Mouse (Mus musculus): ENCODE measurements around the gene Rgs10. TPM values are rescaled to one million over a fixed set of nuclear protein-coding genes. Genes with fewer than 3 reads are reported as not detected.

Gene Rgs10
- 3.4 and 9.0 TPM in 2 replicates for polyA plus RNA-seq (2012; rRNA removed)

DNA sequence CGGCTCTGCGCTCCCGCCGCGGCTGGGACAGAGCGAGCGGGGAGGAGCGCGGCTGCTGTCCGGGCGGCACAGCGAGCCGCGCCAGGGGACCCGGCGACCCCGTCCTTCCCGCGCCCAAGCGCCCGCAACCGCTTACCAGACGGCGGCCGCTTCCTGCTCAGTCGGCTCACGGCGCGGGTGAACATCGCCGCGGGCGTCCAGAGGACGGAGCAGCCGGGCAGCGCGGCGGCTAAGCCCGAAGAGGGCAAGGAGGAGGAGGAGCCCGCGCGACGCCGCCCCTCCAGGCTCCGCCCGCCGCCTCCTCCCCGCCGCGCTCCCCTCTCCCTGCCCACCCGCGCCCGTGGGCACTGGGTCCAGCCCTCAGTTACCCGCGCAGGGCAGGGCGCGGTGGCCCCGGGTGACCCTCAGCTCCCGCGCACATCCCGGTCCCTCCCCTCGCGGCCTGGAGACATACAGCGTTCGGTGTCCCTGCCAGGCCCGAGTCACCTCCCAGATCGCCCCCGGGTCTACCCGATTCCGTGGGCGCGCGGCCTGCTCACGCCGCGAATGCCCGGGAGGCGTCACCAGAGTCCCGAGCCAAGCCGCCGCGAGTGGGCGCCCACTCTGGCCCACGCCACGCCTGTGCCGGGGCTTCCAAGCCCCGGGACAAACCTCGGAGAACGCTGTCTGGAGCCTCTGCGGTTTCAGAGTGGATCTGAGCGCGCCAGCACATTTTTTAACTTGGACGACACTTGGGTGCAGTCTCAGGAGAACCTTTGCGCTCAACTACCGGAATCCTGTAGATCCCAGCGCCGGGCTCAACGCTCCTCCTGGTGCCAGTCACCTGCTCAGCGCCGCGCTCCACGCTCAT lies at the start of gene Rgs10:
TSS of gene Rgs10 (minus strand) at position 829 of the 850 bp plus-strand sequence.
- no peaks in the 10 kb centered on the region for H3K36me3 ChIP-seq (ENCODE audit: control insufficient read depth, insufficient read depth, low read length)
- H3K4me3 ChIP-seq (ENCODE audit: low read depth, low read length): peak within 1 kb of the TSS; percentile 79
- under 1% methylated on average over 98 of the region's 102 CpGs for WGBS
- no peaks in the 10 kb centered on the region for H3K4me1 ChIP-seq (ENCODE audit: control insufficient read depth, insufficient read depth, insufficient read length, low read length)
- H3K27ac ChIP-seq (ENCODE audit: insufficient read depth, low read depth, low read length): no peak within 1 kb of the TSS
- peaks cover 28% of the 10 kb centered on the region for H3K27me3 ChIP-seq (ENCODE audit: control insufficient read depth, insufficient read depth, low read length)
- TF ChIP-seq POLR2A (IDR thresholded peaks at IDR 0.05; ENCODE audit: low read depth, low read length) (no peak; the same call in 1 of the 2 replicates), CTCF (IDR thresholded peaks at IDR 0.05; ENCODE audit: extremely low read depth, insufficient read length, insufficient replicate concordance, low read depth, low read length) (no peak)

DNA sequence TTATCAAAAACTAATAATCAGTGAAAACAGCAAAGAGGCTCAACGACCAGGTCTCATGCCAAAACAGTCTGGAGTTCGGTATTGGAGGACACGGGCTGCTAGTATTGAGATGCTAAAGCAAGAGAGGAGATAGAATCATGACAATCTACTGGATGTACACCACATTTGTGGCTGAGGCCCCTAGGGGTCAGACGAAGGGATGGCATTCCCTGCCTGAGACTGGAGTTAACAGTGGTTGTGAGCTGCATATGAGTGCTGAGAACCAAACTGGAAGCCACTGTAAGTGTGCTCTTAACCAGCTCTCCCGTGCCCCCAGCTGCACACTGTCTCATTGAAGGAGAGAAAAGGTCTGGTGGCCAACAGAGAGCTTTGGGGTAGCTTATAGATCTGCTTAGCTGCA lies 43.8 kb upstream of the Rgs10 start:
- Histone ChIP-seq H3K27me3 (ENCODE audit: control insufficient read depth, insufficient read depth, low read length) (no peaks in the 10 kb centered on the region), H3K4me1 (ENCODE audit: control insufficient read depth, insufficient read depth, insufficient read length, low read length) (peaks cover 3% of the 10 kb centered on the region; the same call in 1 of the 2 replicates), H3K4me3 (ENCODE audit: low read depth, low read length) (no peak overlapping the region), H3K36me3 (ENCODE audit: control insufficient read depth, insufficient read depth, low read length) (no peaks in the 10 kb centered on the region), H3K27ac (ENCODE audit: insufficient read depth, low read depth, low read length) (no peak overlapping the region)
- TF ChIP-seq CTCF (IDR thresholded peaks at IDR 0.05; ENCODE audit: extremely low read depth, insufficient read length, insufficient replicate concordance, low read depth, low read length) (no peak), POLR2A (IDR thresholded peaks at IDR 0.05; ENCODE audit: low read depth, low read length) (no peak)
- 53% methylated on average over 5 of the region's 5 CpGs for WGBS

DNA sequence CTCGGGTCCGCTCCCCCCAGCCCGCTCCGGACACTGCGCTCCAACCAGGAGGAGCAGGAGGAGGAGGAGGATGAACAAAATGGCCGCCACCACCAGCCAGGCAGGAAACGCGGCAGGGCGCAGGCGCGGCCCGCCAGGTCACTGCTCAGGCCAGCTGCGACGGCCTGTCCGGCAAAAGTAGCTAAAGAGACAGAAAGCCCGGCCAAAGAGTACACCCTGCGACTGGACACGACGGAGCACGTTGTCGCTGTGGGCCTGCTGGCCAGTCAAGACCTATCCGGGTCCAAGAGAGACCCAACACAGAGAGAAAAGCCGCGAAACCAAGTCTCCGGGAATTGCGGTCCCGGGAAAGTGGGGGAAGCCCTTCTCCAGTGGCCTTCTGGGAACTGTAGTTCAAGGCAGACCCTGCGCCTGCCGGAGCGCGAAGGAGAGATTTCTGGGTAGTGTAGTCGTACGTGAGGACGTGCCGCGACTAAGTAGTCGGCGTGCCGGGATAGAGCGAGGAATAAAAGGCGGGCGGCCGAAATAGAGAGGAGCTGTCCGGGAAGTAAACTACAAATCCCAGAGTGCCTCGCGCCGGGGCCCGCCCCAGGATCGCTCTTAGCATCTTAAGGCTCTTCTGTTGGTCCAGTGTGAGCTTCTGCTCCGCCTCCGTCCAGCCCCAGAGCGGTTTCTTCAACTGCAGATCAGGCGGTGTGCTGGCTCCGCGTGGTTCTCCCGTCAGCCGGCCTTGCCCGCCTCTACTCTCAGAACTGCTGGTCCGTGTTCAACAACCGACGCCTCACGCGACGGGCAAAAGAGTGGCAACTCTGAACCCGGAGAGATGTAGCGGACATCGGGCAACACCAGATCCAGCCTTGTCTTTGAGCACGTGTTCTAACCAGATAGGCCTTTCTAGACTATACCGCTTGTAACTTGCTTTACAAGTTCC lies 43.0 kb upstream of the Rgs10 start, which contains the start of gene Tial1:
TSS of gene Tial1 (minus strand) at position 433 of the 931 bp plus-strand sequence.
- under 1% methylated on average over 69 of the region's 69 CpGs for WGBS

DNA sequence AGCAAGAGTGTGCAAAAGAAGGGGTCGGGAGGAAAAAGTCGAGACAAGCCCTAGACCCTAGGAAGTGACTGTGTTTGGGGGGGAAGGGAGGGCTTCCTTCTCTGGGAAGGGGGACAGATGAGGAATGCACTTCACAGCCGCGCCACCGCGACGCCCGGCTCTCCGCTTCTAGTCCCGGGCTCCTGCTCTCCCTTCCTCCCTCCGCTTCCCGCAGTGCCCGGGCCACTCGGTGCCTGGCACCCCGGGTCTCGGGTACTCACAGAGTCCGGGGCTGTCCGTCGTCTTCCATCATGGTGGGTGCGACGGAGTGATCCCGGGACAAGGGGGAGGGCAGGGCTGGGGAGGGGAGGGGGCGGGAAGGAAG lies 42.3 kb upstream of the Rgs10 start:
- WGBS: under 1% methylated on average over 22 of the region's 23 CpGs
- peaks cover 3% of the 10 kb centered on the region; the same call in 1 of the 2 replicates for H3K4me1 ChIP-seq (ENCODE audit: control insufficient read depth, insufficient read depth, insufficient read length, low read length)
- H3K27ac ChIP-seq (ENCODE audit: insufficient read depth, low read depth, low read length): peak overlapping the region; percentile 51
- H3K36me3 ChIP-seq (ENCODE audit: control insufficient read depth, insufficient read depth, low read length): no peaks in the 10 kb centered on the region
- TF ChIP-seq POLR2A (IDR thresholded peaks at IDR 0.05; ENCODE audit: low read depth, low read length): no peak
- no peak for TF ChIP-seq CTCF (IDR thresholded peaks at IDR 0.05; ENCODE audit: extremely low read depth, insufficient read length, insufficient replicate concordance, low read depth, low read length)
- peak overlapping the region; percentile 80 for H3K4me3 ChIP-seq (ENCODE audit: low read depth, low read length)
- no peaks in the 10 kb centered on the region for H3K27me3 ChIP-seq (ENCODE audit: control insufficient read depth, insufficient read depth, low read length)

More for the DNA sequence above, 43.0 kb upstream of the Rgs10 start, which contains the start of gene Tial1:
- Histone ChIP-seq H3K36me3 (ENCODE audit: control insufficient read depth, insufficient read depth, low read length) (no peaks in the 10 kb centered on the region), H3K4me3 (ENCODE audit: low read depth, low read length) (peak within 1 kb of the TSS; percentile 80), H3K4me1 (ENCODE audit: control insufficient read depth, insufficient read depth, insufficient read length, low read length) (peaks cover 3% of the 10 kb centered on the region; the same call in 1 of the 2 replicates), H3K27me3 (ENCODE audit: control insufficient read depth, insufficient read depth, low read length) (no peaks in the 10 kb centered on the region), H3K27ac (ENCODE audit: insufficient read depth, low read depth, low read length) (peak within 1 kb of the TSS; percentile 93)
- peak; percentile 89 for TF ChIP-seq POLR2A (IDR thresholded peaks at IDR 0.05; ENCODE audit: low read depth, low read length)
- no peak for TF ChIP-seq CTCF (IDR thresholded peaks at IDR 0.05; ENCODE audit: extremely low read depth, insufficient read length, insufficient replicate concordance, low read depth, low read length)

DNA sequence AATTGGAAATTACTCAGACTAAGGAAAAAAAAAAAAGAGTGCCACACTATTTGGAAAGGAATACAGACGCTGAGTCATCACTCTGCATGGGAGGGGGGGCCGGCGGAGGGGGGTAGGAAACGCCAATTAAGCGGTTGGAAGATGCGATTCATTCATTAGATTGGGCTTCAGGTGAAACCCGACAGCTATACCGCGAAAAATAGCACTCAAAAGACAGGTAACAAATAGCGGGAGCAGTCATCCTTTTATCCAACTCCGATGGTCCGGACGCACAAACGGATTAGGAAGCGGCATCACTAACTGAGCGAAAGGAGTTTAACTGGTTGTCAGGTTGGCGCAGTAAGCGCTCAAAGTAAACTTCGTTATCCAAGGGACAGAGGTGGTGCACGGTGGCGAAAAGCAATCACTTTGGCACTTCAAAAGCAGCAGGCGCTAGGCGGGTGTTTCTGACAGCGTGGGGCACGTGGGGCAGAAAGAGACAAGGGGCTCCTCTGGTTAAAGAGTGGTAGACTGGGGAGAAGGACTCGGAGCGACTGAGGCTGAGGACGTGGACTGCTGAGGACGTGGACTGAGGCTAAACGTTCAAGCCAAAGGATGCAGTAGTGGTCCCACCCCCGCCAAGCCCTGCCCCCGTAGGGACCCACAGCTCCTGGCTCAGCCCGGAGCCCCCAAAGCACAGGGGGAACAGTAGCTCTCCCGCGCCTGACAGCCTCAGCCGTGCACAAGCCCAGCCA lies 41.7 kb upstream of the Rgs10 start:
- H3K4me1 ChIP-seq (ENCODE audit: control insufficient read depth, insufficient read depth, insufficient read length, low read length): peaks cover 3% of the 10 kb centered on the region; the same call in 1 of the 2 replicates
- peak overlapping the region; percentile 80 for H3K4me3 ChIP-seq (ENCODE audit: low read depth, low read length)
- under 1% methylated on average over 36 of the region's 36 CpGs for WGBS
- peak overlapping the region; percentile 51 for H3K27ac ChIP-seq (ENCODE audit: insufficient read depth, low read depth, low read length)
- no peak for TF ChIP-seq CTCF (IDR thresholded peaks at IDR 0.05; ENCODE audit: extremely low read depth, insufficient read length, insufficient replicate concordance, low read depth, low read length)
- TF ChIP-seq POLR2A (IDR thresholded peaks at IDR 0.05; ENCODE audit: low read depth, low read length): no peak
- H3K36me3 ChIP-seq (ENCODE audit: control insufficient read depth, insufficient read depth, low read length): no peaks in the 10 kb centered on the region
- no peaks in the 10 kb centered on the region for H3K27me3 ChIP-seq (ENCODE audit: control insufficient read depth, insufficient read depth, low read length)

DNA sequence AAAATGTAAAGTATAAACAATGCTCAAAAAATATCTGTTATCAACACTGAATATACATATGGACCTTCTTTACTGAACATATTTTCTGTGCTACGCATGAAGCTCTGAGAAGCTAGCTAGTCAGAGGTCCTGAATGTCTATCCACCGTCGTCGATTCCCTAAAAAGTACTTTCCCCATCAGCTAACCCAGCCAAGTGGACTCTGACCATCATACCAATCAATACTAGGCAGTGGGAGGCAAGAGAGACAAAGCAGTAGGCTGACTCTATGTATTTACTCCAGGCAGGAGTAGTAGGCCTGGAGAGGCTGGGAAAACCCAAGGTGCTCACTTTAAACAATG lies 41.2 kb upstream of the Rgs10 start:
- H3K36me3 ChIP-seq (ENCODE audit: control insufficient read depth, insufficient read depth, low read length): peaks cover 4% of the 10 kb centered on the region; the same call in 1 of the 2 replicates

More for the DNA sequence above, 41.2 kb upstream of the Rgs10 start:
- TF ChIP-seq CTCF (IDR thresholded peaks at IDR 0.05; ENCODE audit: extremely low read depth, insufficient read length, insufficient replicate concordance, low read depth, low read length): no peak
- no peak for TF ChIP-seq POLR2A (IDR thresholded peaks at IDR 0.05; ENCODE audit: low read depth, low read length)
- Histone ChIP-seq H3K4me1 (ENCODE audit: control insufficient read depth, insufficient read depth, insufficient read length, low read length) (peaks cover 3% of the 10 kb centered on the region; the same call in 1 of the 2 replicates), H3K27ac (ENCODE audit: insufficient read depth, low read depth, low read length) (no peak overlapping the region), H3K4me3 (ENCODE audit: low read depth, low read length) (peak overlapping the region; percentile 80), H3K27me3 (ENCODE audit: control insufficient read depth, insufficient read depth, low read length) (no peaks in the 10 kb centered on the region)
- WGBS: 5% methylated on average over 4 of the region's 4 CpGs
